Mouse (Mus musculus): ENCODE measurements at regions not wholly inside any gene's neighbourhood (a gene's known extent, or its start where the extent isn't known, plus 50 kb on each side); places are given as distances from the start of the nearest gene placed in this dataset.

DNA sequence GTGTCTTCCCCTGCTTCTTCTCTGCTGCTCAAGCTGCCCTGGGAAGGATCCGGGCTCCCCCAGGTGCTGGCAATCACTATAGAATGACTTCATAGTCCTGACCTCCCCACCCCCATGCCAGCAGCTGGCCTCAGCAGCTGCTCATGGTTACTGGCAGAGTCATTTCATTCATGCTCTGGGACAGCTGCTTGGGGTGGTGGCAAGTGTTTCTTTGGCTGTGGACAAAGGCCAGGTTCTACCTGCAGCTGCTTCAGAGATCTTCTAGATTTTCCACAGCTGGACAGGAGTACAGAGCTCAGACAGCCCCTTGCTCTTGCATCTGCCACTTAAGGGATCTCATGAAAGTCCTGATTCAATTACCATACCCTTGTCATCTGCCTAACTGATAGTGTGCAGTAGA lies 243.4 kb upstream of the Cwc22 start:
- Histone ChIP-seq H3K4me1 (replicated peaks; ENCODE audit: control insufficient read depth, insufficient read depth, low read length) (no peaks in the 10 kb centered on the region), H3K27me3 (ENCODE audit: control insufficient read depth, insufficient read depth, low read length) (no peaks in the 10 kb centered on the region), H3K27ac (ENCODE audit: control insufficient read depth, insufficient read depth, low read length) (no peak overlapping the region), H3K36me3 (ENCODE audit: control insufficient read depth, insufficient read depth, low read length) (no peaks in the 10 kb centered on the region), H3K4me3 (ENCODE audit: control insufficient read depth, insufficient read depth, low read length) (no peak overlapping the region)
- DNase-seq, result no peak
- no peak for TF ChIP-seq POLR2A (IDR thresholded peaks at IDR 0.05; ENCODE audit: control insufficient read depth, extremely low read depth, insufficient read depth, low read length, poor library complexity)
- no peak for TF ChIP-seq CTCF (IDR thresholded peaks at IDR 0.05; ENCODE audit: borderline replicate concordance, control insufficient read depth, extremely low read depth, insufficient read depth, low read length, poor library complexity)
- 20% methylated on average over 1 of the region's 1 CpGs for WGBS

DNA sequence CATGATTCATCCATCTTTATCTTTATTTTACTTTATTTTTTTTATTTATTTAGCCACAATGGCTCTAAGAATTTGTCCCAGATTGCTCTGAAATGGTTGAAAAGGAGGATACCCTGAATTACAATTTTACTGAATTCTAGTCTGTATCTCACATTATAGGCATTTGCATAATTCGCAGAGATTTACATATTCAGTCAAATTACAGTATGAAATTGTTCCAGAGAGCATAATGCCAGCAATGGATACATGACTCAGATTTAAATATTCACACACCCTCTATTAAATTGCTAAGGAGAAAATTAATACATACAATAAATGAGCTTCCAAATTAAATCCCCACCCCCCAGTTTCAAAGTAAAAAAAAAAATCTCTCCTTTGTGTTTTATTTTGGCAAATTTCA lies 238.8 kb upstream of the Cwc22 start:
- 79% methylated on average over 1 of the region's 1 CpGs for WGBS
- TF ChIP-seq CTCF (IDR thresholded peaks at IDR 0.05; ENCODE audit: borderline replicate concordance, control insufficient read depth, extremely low read depth, insufficient read depth, low read length, poor library complexity) (no peak), POLR2A (IDR thresholded peaks at IDR 0.05; ENCODE audit: control insufficient read depth, extremely low read depth, insufficient read depth, low read length, poor library complexity) (no peak)
- Histone ChIP-seq H3K4me1 (replicated peaks; ENCODE audit: control insufficient read depth, insufficient read depth, low read length) (no peaks in the 10 kb centered on the region), H3K27ac (ENCODE audit: control insufficient read depth, insufficient read depth, low read length) (no peak overlapping the region), H3K36me3 (ENCODE audit: control insufficient read depth, insufficient read depth, low read length) (no peaks in the 10 kb centered on the region), H3K4me3 (ENCODE audit: control insufficient read depth, insufficient read depth, low read length) (no peak overlapping the region), H3K27me3 (ENCODE audit: control insufficient read depth, insufficient read depth, low read length) (no peaks in the 10 kb centered on the region)
- DNase-seq, result no peak

DNA sequence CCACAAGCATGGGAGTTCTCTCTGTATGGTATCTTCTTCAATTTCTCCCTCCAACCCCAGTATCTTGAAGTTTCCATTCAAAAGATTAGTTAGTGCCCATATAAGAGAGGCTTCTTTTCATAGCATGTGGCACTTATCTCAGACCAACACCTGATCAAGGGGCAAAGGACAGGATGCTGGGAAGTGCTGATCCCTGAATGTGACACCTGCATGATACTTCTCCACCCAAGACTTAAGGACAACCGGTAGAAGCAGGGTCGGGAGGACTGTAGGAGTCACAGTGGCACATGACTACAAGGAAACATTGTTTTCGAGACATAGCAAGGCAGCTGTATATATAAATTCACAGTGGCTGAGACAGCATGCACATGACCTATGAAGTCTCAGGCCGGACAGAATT lies 227.6 kb upstream of the Cwc22 start:
- Histone ChIP-seq H3K27me3 (ENCODE audit: control insufficient read depth, insufficient read depth, low read length) (no peaks in the 10 kb centered on the region), H3K4me3 (ENCODE audit: control insufficient read depth, insufficient read depth, low read length) (no peak overlapping the region), H3K27ac (ENCODE audit: control insufficient read depth, insufficient read depth, low read length) (no peak overlapping the region), H3K4me1 (replicated peaks; ENCODE audit: control insufficient read depth, insufficient read depth, low read length) (no peaks in the 10 kb centered on the region), H3K36me3 (ENCODE audit: control insufficient read depth, insufficient read depth, low read length) (no peaks in the 10 kb centered on the region)
- TF ChIP-seq CTCF (IDR thresholded peaks at IDR 0.05; ENCODE audit: borderline replicate concordance, control insufficient read depth, extremely low read depth, insufficient read depth, low read length, poor library complexity) (no peak), POLR2A (IDR thresholded peaks at IDR 0.05; ENCODE audit: control insufficient read depth, extremely low read depth, insufficient read depth, low read length, poor library complexity) (no peak)
- no peak for DNase-seq
- 84% methylated on average over 4 of the region's 4 CpGs for WGBS

DNA sequence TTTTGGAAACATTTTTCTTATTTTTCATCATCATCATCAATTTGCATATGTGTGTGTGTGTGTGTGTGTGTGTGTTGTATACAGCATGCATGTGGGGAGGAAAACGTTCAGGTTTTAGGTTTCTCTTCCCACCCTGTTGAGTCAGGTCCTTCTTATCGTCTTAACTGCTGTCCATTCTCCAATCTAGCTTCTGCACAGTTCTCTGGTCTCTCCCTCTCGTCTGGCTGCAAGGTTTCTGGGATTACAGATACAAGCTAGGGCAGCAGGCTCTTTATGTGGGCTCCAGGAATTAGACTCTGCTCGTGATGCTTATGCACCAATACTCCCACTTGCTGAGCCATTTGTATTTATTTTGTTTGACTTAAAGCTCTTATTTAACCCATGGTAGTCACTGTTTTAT lies 226.6 kb upstream of the Cwc22 start:
- TF ChIP-seq CTCF (IDR thresholded peaks at IDR 0.05; ENCODE audit: borderline replicate concordance, control insufficient read depth, extremely low read depth, insufficient read depth, low read length, poor library complexity), result no peak
- TF ChIP-seq POLR2A (IDR thresholded peaks at IDR 0.05; ENCODE audit: control insufficient read depth, extremely low read depth, insufficient read depth, low read length, poor library complexity), result no peak
- no peak overlapping the region for H3K27ac ChIP-seq (ENCODE audit: control insufficient read depth, insufficient read depth, low read length)
- WGBS, result 73% methylated on average over 4 of the region's 4 CpGs
- H3K36me3 ChIP-seq (ENCODE audit: control insufficient read depth, insufficient read depth, low read length), result no peaks in the 10 kb centered on the region
- DNase-seq, result no peak
- H3K4me3 ChIP-seq (ENCODE audit: control insufficient read depth, insufficient read depth, low read length), result no peak overlapping the region
- no peaks in the 10 kb centered on the region for H3K4me1 ChIP-seq (replicated peaks; ENCODE audit: control insufficient read depth, insufficient read depth, low read length)
- no peaks in the 10 kb centered on the region for H3K27me3 ChIP-seq (ENCODE audit: control insufficient read depth, insufficient read depth, low read length)

DNA sequence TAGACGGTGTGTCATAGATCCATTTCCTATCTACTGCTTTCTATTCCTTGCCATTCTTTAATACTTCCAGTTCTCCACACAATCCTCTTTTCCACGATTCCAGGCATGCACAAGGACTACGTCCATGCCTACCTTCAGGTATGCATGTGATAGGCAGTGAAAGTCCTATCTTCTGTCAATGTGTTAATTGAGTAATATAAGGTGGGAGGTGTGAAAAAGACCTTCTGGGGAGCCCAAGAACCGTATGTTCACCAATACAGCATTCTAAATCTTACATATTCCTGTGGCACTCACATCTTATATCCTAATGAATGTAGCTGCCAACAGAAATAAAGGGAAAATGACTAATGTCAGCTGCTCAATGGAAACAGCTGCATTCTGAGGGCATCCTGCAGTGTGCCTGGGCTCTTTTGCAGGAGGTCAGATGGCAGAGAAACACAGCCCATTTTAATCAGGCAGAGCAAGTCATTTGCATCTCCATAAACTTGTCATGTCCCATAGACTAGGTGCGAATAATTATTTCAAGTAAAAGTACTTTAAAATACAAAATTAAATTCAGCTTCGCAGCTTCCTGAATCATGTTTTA lies 224.1 kb upstream of the Cwc22 start:
- H3K27ac ChIP-seq (ENCODE audit: control insufficient read depth, insufficient read depth, low read length), result no peak overlapping the region
- no peaks in the 10 kb centered on the region for H3K4me1 ChIP-seq (replicated peaks; ENCODE audit: control insufficient read depth, insufficient read depth, low read length)
- H3K36me3 ChIP-seq (ENCODE audit: control insufficient read depth, insufficient read depth, low read length), result no peaks in the 10 kb centered on the region
- no peak for TF ChIP-seq CTCF (IDR thresholded peaks at IDR 0.05; ENCODE audit: borderline replicate concordance, control insufficient read depth, extremely low read depth, insufficient read depth, low read length, poor library complexity)
- TF ChIP-seq POLR2A (IDR thresholded peaks at IDR 0.05; ENCODE audit: control insufficient read depth, extremely low read depth, insufficient read depth, low read length, poor library complexity), result no peak
- no peak for DNase-seq
- 90% methylated on average over 6 of the region's 6 CpGs for WGBS
- H3K4me3 ChIP-seq (ENCODE audit: control insufficient read depth, insufficient read depth, low read length), result no peak overlapping the region
- no peaks in the 10 kb centered on the region for H3K27me3 ChIP-seq (ENCODE audit: control insufficient read depth, insufficient read depth, low read length)

DNA sequence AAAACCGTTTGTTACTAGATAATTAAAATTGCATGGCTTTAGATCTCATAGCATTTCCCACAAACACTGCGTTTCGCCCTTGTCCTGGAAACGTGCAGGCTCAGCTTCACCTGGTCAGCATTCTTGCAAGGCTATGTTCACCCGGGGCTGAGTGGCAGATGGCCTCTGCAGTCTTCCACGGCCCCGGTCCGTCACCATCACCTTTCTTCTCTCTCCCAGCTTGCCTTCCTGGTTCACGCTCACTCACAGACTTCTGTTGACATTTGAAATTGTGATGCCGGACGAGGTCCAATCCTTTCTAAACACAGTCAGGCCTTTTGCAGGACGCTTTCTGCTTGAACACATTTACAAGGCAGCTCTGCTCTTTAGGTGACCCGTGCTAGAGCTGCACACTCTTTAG lies 219.3 kb upstream of the Cwc22 start:
- Histone ChIP-seq H3K27me3 (ENCODE audit: control insufficient read depth, insufficient read depth, low read length) (no peaks in the 10 kb centered on the region), H3K4me3 (ENCODE audit: control insufficient read depth, insufficient read depth, low read length) (no peak overlapping the region), H3K36me3 (ENCODE audit: control insufficient read depth, insufficient read depth, low read length) (no peaks in the 10 kb centered on the region), H3K27ac (ENCODE audit: control insufficient read depth, insufficient read depth, low read length) (no peak overlapping the region), H3K4me1 (replicated peaks; ENCODE audit: control insufficient read depth, insufficient read depth, low read length) (no peaks in the 10 kb centered on the region)
- no peak for DNase-seq
- TF ChIP-seq POLR2A (IDR thresholded peaks at IDR 0.05; ENCODE audit: control insufficient read depth, extremely low read depth, insufficient read depth, low read length, poor library complexity) (no peak), CTCF (IDR thresholded peaks at IDR 0.05; ENCODE audit: borderline replicate concordance, control insufficient read depth, extremely low read depth, insufficient read depth, low read length, poor library complexity) (no peak)
- WGBS, result 90% methylated on average over 13 of the region's 13 CpGs

All from thymus, adult 2 months (tissue).